Mouse (Mus musculus) megakaryocyte, embryonic 14.5 days (primary cell): ENCODE results near the gene Gas6. TPM values are rescaled to one million over a fixed set of nuclear protein-coding genes. Genes with fewer than 3 reads are reported as not detected.
A peak's percentile ranks its signal among the peaks of the same experiment; 100 is the strongest.

ENCODE experiments used
- H3K27me3 ChIP-seq: replicated peaks from 2 replicates; pipeline ENCODE3; 2012; ENCODE audit warnings: inconsistent platforms
- H3K36me3 ChIP-seq: replicated peaks from 2 replicates; pipeline ENCODE3; 2012; ENCODE audit warnings: low read length, inconsistent platforms, mixed read lengths
- H3K4me1 ChIP-seq: 2 replicates; pipeline ENCODE4 v1.6.1; 2012; ENCODE audit warnings: inconsistent platforms
- H3K4me3 ChIP-seq: replicated peaks from 2 replicates; pipeline ENCODE3; 2012; ENCODE audit warnings: moderate library complexity, mild to moderate bottlenecking, inconsistent platforms
- H3K9me3 ChIP-seq: 2 replicates; pipeline ENCODE4 v1.6.1; 2012; ENCODE audit warnings: inconsistent platforms
- FLI1 ChIP-seq: IDR thresholded peaks from 2 replicates; pipeline ENCODE4 v1.6.1; 2012; ENCODE audit warnings: low read length, inconsistent platforms, mixed read lengths
- GATA1 ChIP-seq: IDR thresholded peaks from 3 replicates; pipeline ENCODE4 v1.6.1; 2012; ENCODE audit warnings: mixed read lengths, low read length, inconsistent platforms, borderline replicate concordance
- polyA plus RNA-seq: library from polyadenylated mRNA; stranded (reverse); fragments of >175 nt; gene quantifications from 2 replicates; pipeline ENCODE4 v1.2.3, GENCODE M21; 2012; ENCODE audit warnings: low replicate concordance; ENCODE audit not compliant: insufficient read depth

Gene Gas6
- polyA plus RNA-seq, 1 experiment = 1.3 TPM

DNA sequence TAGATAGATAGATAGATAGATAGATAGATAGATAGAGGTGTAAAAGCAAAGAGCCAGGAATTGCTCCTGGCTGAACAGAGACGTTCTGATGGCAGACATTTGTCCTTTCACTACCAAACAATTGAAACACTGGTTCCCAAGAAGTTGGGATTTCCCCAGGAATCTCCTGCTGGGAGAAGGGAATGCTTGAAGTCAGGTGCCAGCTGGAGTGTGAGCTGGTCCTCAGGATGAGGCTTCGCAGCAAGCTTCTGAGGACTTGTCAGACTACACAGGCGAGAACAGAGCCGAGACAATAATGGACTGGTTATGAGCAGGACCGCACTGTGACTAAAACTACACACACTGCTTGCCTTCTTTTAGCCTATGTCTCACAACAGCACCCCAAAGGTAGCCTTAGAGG, 17.7 kb upstream of the Gas6 start:
- H3K9me3 ChIP-seq = no peaks in the 10 kb centered on the region
- no peak overlapping the region for H3K4me3 ChIP-seq
- TF ChIP-seq GATA1 (no peak), FLI1 (no peak)
- H3K27me3 ChIP-seq = peaks cover 58% of the 10 kb centered on the region
- H3K4me1 ChIP-seq = peaks cover 8% of the 10 kb centered on the region; the same call in 1 of the 2 replicates
- H3K36me3 ChIP-seq = no peaks in the 10 kb centered on the region

DNA sequence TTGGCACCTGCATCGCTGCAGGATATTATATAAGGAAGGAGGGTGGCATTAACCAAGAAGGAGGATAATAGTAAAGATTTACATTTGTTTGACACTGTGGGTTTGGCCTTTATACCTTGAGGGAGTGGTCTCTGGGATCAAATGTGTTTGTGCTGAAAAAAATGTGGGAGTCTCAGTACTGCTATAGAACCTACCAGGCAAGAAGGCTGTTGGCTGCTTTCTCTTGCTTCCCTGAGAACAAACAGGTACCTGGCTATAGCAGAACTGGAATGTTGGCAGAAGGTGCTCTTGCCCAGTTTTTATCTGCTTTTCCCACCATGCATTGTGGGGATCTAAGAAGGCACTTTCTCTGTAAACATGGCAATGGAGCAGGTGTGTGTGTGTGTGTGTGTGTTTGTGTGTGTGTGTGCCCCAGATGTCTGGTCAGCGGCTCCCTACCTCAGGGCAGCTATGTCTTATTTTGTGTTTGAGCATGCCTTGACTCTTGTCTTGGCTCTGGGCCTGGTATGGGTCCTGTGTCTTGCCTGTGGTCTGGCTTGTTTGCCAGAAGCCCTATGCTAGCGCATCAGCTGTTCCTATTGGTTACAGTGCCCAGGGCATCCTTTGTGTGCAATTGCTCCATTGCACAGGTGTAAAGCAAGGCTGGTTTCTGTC, 13.1 kb upstream of the Gas6 start:
- peaks cover 69% of the 10 kb centered on the region for H3K27me3 ChIP-seq
- H3K9me3 ChIP-seq = no peaks in the 10 kb centered on the region
- no peak for TF ChIP-seq GATA1
- H3K4me3 ChIP-seq = no peak overlapping the region
- H3K4me1 ChIP-seq = peaks cover 21% of the 10 kb centered on the region
- no peaks in the 10 kb centered on the region for H3K36me3 ChIP-seq

DNA sequence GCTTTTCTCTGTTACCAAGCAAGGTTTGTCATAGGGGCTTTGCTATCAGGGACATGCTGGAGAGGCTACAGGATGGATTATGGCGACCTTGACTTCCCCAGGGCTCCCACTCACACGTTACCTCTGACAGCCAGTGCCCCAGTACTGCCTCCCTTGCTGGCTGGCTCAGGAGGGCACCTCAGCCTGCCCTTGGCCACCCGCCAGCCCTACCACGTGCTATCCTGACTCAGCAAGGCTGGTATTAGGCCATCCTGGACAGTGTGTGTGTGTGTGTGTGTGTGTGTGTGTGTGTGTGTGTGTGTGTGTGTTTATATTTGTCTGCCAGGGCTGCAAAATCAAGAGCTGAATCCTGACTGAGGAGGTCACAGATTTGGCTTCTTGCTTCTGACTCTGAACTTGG, 12.6 kb upstream of the Gas6 start:
- TF ChIP-seq GATA1 = no peak
- no peak for TF ChIP-seq FLI1
- H3K4me1 ChIP-seq = peaks cover 21% of the 10 kb centered on the region
- peaks cover 69% of the 10 kb centered on the region for H3K27me3 ChIP-seq
- H3K9me3 ChIP-seq = no peaks in the 10 kb centered on the region
- H3K4me3 ChIP-seq = no peak overlapping the region
- H3K36me3 ChIP-seq = no peaks in the 10 kb centered on the region

DNA sequence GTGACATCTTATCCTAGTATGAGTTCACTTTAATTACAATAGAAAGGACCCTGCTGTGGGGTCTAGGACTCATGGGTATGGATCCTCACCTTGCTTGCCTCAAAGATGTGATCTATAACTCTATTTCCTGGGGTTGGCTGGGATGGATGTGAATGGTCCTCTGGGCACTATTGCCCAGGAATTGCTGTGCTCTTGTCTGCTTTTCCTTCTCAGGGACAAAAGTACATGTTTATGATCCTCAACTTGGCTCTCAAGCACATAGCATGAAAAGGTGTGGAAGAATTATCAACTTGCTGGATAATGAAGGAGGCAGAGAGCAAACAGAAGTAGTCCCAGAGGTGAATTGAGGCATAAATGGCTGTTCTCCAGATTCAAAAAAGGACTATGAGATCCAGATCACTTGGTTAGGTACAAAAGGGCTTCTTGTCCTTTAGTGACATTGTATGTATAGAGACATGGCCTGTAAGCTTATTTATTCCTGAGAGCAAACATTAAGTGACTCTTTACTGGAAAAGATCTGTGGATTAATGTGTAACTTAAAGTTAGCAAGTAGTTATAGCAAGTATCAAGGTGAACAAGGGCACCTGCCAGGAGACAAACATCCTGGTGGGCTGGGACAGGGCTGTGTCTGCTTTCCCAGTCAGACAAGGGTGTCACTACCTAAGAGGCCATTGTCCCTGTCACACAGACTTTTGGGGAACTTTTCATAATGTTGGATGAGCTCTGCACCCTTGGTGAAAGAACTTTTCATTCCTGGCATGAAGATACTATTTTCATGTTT, 10.8 kb upstream of the Gas6 start:
- Histone ChIP-seq H3K36me3 (no peaks in the 10 kb centered on the region), H3K9me3 (no peaks in the 10 kb centered on the region), H3K27me3 (peaks cover 72% of the 10 kb centered on the region), H3K4me3 (no peak overlapping the region), H3K4me1 (peaks cover 24% of the 10 kb centered on the region)
- TF ChIP-seq FLI1 (no peak), GATA1 (no peak)

DNA sequence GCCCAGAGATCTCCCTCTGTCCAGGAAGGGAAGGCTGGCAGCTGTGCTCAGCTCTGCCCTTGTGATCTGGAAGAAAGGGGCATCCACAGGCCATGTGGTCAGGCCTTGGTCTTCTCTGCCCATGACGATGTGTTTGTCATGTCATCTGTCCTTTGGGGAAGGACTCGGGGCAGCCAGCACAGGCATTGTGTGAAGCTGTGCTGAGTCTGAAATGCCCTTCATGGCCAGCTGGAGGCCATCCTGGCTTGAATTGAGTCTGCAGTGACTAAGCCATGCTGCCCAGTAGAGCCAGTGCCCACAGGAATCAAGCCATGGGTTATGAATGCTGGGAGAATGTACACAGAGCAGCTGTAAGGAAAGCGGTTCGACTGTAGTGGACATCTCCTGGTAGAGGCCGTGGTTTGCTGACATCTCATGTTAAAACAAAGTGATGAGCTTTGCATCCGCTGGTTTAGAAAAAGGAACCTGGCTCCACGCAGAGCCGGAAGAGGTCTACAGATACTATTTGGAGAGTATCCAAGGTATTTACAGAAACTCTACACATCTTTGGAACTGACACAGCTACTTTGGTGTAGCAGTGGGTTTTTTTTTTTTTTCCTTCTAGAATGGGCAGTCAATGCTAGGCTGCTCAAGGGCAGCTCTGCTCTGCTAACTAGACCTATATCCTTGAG, 9.8 kb upstream of the Gas6 start:
- Histone ChIP-seq H3K27me3 (peaks cover 73% of the 10 kb centered on the region), H3K36me3 (no peaks in the 10 kb centered on the region), H3K9me3 (no peaks in the 10 kb centered on the region), H3K4me3 (no peak overlapping the region), H3K4me1 (peaks cover 19% of the 10 kb centered on the region)
- TF ChIP-seq GATA1 (no peak), FLI1 (no peak)

DNA sequence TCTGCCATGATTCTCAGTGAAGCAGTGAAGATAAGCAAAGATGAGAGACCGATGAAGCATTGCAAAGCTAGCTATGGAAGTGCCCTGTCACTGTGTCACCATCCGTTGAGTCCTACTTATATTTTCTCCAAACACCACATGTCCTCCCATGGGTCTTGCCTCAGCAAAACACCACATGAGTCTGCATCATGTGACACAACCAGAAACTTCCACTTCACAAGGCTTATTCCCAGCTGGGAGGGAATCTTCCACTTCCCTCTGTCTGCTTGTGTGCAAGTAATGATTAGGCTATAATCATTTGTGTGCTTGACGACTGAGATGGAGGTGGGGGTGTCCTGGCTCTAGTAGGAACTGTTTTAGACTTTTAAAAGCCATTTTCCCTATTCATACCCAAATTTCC, 6.9 kb upstream of the Gas6 start:
- H3K4me3 ChIP-seq = no peak overlapping the region
- H3K27me3 ChIP-seq = peaks cover 54% of the 10 kb centered on the region
- H3K4me1 ChIP-seq = peaks cover 18% of the 10 kb centered on the region; the same call in 1 of the 2 replicates
- TF ChIP-seq GATA1 (no peak), FLI1 (no peak)
- no peaks in the 10 kb centered on the region for H3K36me3 ChIP-seq
- H3K9me3 ChIP-seq = no peaks in the 10 kb centered on the region

DNA sequence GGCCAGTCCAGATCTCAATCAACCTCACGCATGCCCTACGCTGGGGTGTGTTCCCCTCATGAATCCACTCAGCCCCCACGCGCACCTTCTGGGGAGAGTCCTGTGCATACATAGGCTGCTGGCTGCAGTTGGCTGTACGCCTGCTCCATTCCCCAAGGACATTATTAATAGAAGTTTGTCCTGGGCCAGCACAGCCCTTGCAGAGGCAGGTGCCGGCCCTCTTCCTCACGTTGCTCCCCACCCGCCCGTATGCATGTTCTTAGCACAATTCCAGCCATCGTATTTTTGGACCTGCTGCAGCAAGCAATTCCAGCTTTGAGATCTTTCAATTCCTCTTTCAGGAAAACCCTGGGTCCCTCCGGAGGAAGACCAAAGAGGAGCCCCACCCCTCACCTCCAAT, 1.3 kb downstream of the Gas6 start:
- H3K27me3 ChIP-seq = peaks cover 78% of the 10 kb centered on the region
- TF ChIP-seq GATA1 (no peak), FLI1 (no peak)
- H3K9me3 ChIP-seq = peaks cover 10% of the 10 kb centered on the region; the same call in 1 of the 2 replicates
- no peaks in the 10 kb centered on the region for H3K36me3 ChIP-seq
- H3K4me3 ChIP-seq = peak overlapping the region; percentile 23
- peaks cover 65% of the 10 kb centered on the region for H3K4me1 ChIP-seq

DNA sequence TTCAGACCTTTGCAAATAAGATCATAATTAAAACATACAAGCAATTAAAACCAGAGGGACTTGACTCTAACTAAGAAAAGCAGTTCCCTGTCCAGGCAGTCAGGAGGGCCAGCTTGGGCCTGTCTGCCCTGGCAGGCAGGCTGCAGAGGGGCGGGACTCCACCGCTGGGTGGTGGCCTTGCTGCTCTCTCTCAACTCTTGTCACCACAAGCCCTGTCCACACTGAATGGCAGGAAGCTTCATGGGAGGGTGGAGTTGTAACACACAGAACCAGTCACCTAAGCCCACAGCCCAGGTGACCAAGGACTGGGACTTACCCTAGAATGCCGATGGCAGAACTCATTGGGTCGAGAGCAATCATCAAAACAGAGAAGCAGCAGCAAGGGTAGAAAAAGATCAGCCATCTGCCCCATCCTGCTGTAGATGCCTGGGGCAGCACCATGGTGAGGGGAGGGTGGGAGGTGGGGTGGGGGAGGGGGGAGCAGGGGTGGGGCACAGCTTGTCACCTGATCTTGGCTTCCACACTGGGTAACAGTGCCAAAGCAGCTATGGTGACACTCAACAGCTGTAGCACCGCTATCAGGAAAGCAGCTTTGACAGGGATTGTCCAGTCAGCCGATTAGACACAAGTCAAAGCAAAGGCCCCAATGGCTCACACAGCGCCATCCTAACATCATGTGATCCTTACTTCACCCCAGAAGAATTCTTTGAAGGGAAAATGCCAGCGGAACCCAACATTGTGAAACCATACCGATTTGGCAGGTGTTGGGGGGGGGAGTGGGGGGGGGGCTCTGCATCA, 1.9 kb downstream of the Gas6 start:
- peaks cover 80% of the 10 kb centered on the region for H3K27me3 ChIP-seq
- H3K4me3 ChIP-seq = no peak overlapping the region
- no peaks in the 10 kb centered on the region for H3K36me3 ChIP-seq
- H3K4me1 ChIP-seq = peaks cover 62% of the 10 kb centered on the region
- TF ChIP-seq GATA1 = no peak
- TF ChIP-seq FLI1 = no peak
- H3K9me3 ChIP-seq = peaks cover 16% of the 10 kb centered on the region

DNA sequence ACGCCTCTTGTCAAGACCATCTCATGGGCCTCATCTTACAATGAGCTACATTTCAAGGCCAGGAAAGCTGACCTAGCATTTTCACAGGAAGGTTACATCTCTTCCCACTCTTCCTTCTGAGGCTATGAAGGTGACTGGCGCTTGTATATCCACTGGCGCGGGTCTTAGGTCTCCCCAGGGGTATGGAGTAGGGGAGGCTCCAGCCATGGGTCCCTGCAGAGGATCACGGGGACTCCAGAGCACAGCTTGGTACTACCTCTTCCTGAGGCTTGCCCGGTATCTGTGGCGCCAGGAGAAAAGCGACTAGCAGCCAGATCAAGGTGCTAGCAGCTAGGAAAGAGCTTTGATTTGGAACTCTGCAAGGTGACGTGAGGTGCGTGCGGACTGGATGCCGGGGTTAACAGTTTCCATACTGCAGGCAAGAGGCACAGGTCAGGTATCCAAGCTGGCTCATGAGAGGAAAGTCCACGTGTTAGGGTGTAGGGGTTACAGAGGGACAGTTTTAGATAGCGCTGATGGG, 2.7 kb downstream of the Gas6 start:
- TF ChIP-seq GATA1 (no peak), FLI1 (no peak)
- Histone ChIP-seq H3K9me3 (peaks cover 21% of the 10 kb centered on the region), H3K4me3 (no peak overlapping the region), H3K27me3 (peaks cover 89% of the 10 kb centered on the region), H3K36me3 (no peaks in the 10 kb centered on the region), H3K4me1 (peaks cover 62% of the 10 kb centered on the region)
